Mouse (Mus musculus) heart, postnatal 0 days (tissue): ENCODE results near the gene Cog2. TPM values are rescaled to one million over a fixed set of nuclear protein-coding genes. Genes with fewer than 3 reads are reported as not detected.

Experiments used
- ATAC-seq: fragments of 200-750 bp; cut with Nextera tagmentation; 2 replicates; pipeline ENCODE4 v1.8.0; 2017; ENCODE audit warnings: low read depth, moderate number of reproducible peaks, moderate library complexity; ENCODE audit not compliant: insufficient read depth
- DNase-seq: peaks from one replicate; pipeline ENCODE4 v3.0.0-alpha.2; 2016; ENCODE audit warnings: low spot score
- H3K27ac ChIP-seq: fragments of 300-500 bp; sonication (generic); 2 replicates; pipeline ENCODE4 v1.5.1; 2014; ENCODE audit warnings: low read depth, mild to moderate bottlenecking
- H3K27me3 ChIP-seq: fragments of 300-500 bp; sonication (generic); 2 replicates; pipeline ENCODE4 v1.6.1; 2014; ENCODE audit warnings: low read length, mixed read lengths; ENCODE audit not compliant: control insufficient read depth, insufficient read depth
- H3K36me3 ChIP-seq: fragments of 300-500 bp; sonication (generic); replicated peaks from 2 replicates; pipeline ENCODE4 v1.6.1; 2014; ENCODE audit warnings: low read length, mixed read lengths; ENCODE audit not compliant: control insufficient read depth, insufficient read depth
- H3K4me1 ChIP-seq: fragments of 300-500 bp; sonication (generic); 2 replicates; pipeline ENCODE4 v1.6.1; 2014; ENCODE audit warnings: antibody characterized with exemption; ENCODE audit not compliant: control insufficient read depth, insufficient read depth
- H3K4me2 ChIP-seq: fragments of 300-500 bp; sonication (generic); 2 replicates; pipeline ENCODE4 v1.6.1; 2014; ENCODE audit warnings: low read depth, mild to moderate bottlenecking, low read length, moderate library complexity
- H3K4me3 ChIP-seq: fragments of 300-500 bp; sonication (generic); 2 replicates; pipeline ENCODE4 v1.5.1; 2014; ENCODE audit warnings: low read depth, low read length
- H3K9ac ChIP-seq: fragments of 300-500 bp; sonication (generic); replicated peaks from 2 replicates; pipeline ENCODE4 v1.6.1; 2014; ENCODE audit warnings: low read depth, low read length, mixed read lengths
- H3K9me3 ChIP-seq: fragments of 300-500 bp; sonication (generic); replicated peaks from 2 replicates; pipeline ENCODE4 v1.6.1; 2016; ENCODE audit warnings: low read length; ENCODE audit not compliant: control insufficient read depth
- CTCF ChIP-seq: IDR thresholded peaks from 2 replicates; pipeline ENCODE4 v1.5.1; 2016; ENCODE audit warnings: antibody characterized with exemption, control low read depth, low read depth
- EP300 ChIP-seq: IDR thresholded peaks from 2 replicates; pipeline ENCODE4 v1.6.1; 2016; ENCODE audit warnings: antibody characterized with exemption, low read depth
- WGBS: fragments of 180-500 bp; shearing (Covaris S2); extraction: QIAGEN DNeasy Blood & Tissue Kit; methylation state at CpG from one replicate; pipeline ENCODE4 v1.1.7; 2014; 5-methylcytosine and 5-hydroxymethylcytosine counted together
- polyA plus RNA-seq: library from polyadenylated mRNA; unstranded; fragments of >200 nt; fragmentation: Nextera tagmentation; extraction: Ambion mirVana; gene quantifications from 2 replicates; pipeline ENCODE4 v1.2.1, GENCODE M21; 2015
- total RNA-seq: library from RNA; depleted of rRNA; stranded (reverse); fragments of >200 nt; gene quantifications from 2 replicates; pipeline ENCODE4 v1.2.3, GENCODE M21; 2014; ENCODE audit warnings: low replicate concordance

Gene Cog2
- total and polyA plus RNA-seq, 2 experiments from 2014 or later, result 16.7 to 62.9 TPM

DNA sequence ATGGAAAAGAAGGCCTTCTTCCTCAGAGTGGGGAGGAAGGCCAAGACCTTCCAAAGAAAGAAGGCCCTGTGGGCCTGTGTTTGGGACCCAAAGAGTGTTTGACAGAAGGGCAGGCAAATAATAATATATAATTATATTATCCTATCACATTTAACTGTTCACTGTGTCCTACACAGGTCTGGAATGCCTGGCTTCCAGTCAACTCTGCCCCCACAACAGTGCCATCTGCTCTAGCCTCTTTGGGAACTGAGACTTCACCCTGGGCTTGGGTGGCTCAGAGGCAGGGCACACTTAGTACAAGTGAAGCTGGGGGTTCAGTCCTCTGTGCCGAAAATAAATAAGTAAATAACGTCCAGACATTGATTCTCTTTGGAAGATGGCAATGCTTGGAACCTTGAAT, 37.8 kb upstream of the Cog2 start:
- H3K4me3 ChIP-seq, result no peak overlapping the region
- no peaks in the 10 kb centered on the region for H3K9me3 ChIP-seq
- no peak overlapping the region for H3K9ac ChIP-seq
- H3K4me2 ChIP-seq, result no peak overlapping the region
- ATAC-seq, result no peak
- no peak overlapping the region for H3K27ac ChIP-seq
- 69% methylated on average over 2 of the region's 2 CpGs for WGBS
- H3K27me3 ChIP-seq, result no peaks in the 10 kb centered on the region
- TF ChIP-seq EP300, result no peak
- TF ChIP-seq CTCF, result no peak
- no peaks in the 10 kb centered on the region for H3K36me3 ChIP-seq
- DNase-seq, result no peak
- no peaks in the 10 kb centered on the region for H3K4me1 ChIP-seq

DNA sequence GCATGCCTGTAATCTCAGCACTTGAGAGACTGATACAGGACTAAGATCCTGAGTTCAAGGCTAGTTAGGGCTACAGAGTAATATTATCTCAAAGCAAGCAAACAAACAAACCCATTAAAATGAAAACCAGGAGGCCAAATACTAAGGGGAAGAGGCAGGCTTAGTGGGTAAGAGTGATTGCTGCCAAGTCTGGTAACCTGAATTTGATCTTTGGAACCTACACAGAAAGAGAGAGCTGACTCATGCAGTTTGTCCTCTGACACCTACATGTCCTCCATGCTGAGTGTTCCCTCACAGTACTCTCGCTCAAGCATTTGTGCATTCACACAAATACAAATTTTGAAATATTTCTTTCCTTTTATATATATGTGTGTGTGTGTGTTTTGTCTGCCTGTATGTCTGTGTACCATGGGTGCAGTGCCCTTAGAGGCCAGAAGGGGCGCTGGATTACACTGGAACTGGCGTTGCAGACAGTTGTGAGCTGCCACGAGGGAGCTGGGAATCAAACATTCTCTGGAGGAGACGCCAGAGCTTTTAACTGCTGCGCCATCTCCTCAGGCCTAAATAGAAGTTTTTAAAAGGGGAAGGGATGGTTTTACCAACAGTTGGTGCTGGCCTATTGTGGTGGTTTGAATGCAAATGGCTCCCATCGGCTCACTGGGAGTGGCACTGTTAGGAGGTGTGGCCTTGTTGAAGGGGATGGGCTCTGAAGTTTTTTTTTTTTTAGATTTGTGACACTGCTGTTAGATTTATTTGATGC, 37.0 kb upstream of the Cog2 start:
- Histone ChIP-seq H3K27me3 (no peaks in the 10 kb centered on the region), H3K27ac (no peak overlapping the region), H3K9me3 (no peaks in the 10 kb centered on the region), H3K4me2 (no peak overlapping the region), H3K36me3 (no peaks in the 10 kb centered on the region), H3K9ac (no peak overlapping the region), H3K4me1 (no peaks in the 10 kb centered on the region), H3K4me3 (no peak overlapping the region)
- TF ChIP-seq CTCF (no peak), EP300 (no peak)
- DNase-seq, result no peak
- 68% methylated on average over 7 of the region's 7 CpGs for WGBS
- ATAC-seq, result no peak

DNA sequence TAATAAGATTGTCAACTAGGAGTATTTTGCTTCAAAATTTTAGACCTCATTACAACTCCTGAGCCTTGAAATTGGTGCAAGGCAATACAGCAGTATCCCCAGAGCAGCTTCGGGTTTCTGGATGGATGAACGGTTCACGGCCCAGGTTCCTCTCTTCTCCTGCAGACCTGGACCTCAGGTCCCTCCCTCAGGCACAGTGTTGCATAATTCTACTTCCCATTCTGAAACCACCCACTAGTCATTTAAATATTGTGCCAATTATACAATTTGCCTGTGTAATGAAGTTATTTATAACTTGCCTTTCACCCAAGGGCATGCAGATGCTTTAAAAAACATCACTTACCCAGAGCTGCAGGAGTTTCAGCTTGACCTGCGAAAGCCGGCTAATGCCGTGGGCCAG, 31.3 kb upstream of the Cog2 start:
- Histone ChIP-seq H3K27ac (no peak overlapping the region), H3K4me3 (no peak overlapping the region), H3K9ac (no peak overlapping the region), H3K9me3 (no peaks in the 10 kb centered on the region), H3K36me3 (no peaks in the 10 kb centered on the region), H3K4me1 (no peaks in the 10 kb centered on the region), H3K27me3 (no peaks in the 10 kb centered on the region), H3K4me2 (no peak overlapping the region)
- WGBS, result 91% methylated on average over 6 of the region's 6 CpGs
- DNase-seq, result no peak
- ATAC-seq, result no peak
- TF ChIP-seq CTCF, result no peak
- TF ChIP-seq EP300, result no peak

DNA sequence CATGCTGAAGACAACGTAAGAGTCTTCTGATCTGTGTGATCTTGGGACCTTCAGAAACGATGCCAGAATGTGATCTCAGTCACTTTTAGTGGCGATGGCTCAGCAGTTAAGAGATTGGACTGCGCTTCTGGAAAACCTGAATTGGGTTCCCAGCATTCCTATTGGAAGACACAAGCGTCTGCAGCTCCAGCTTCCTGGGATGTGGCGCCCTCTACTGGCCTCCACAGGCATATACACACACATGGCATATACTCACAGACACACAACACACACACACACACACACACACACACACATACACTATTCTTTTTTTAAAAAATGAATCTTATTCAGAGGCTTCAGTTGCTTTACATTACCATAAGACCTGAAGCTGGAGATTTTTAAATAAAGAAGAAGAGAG, 30.8 kb upstream of the Cog2 start:
- Histone ChIP-seq H3K4me1 (no peaks in the 10 kb centered on the region), H3K4me3 (no peak overlapping the region), H3K27ac (no peak overlapping the region), H3K36me3 (no peaks in the 10 kb centered on the region), H3K9me3 (no peaks in the 10 kb centered on the region), H3K4me2 (no peak overlapping the region), H3K27me3 (no peaks in the 10 kb centered on the region), H3K9ac (no peak overlapping the region)
- ATAC-seq, result no peak
- TF ChIP-seq CTCF, result no peak
- TF ChIP-seq EP300, result no peak
- 82% methylated on average over 6 of the region's 6 CpGs for WGBS
- DNase-seq, result no peak

DNA sequence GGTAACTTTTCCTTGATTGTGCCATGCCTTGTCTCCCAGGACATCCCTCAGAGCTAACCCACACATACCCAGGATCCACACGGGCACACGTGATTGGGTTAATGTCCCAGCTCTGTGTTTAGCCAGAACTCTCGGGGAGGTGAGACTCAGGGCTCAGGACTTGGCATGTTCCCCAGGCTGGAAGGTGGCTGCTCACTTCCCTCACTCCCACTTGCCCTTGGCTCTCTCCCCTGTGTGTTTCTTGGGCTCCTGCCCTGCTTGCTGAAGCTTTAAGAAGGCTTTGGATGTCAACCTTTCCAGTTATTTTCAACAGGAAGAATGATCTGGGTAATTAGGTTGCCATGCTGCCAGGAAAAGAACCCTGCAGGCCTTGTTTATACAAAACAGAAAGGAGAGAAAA, 26.2 kb upstream of the Cog2 start:
- no peak for DNase-seq
- no peak for TF ChIP-seq CTCF
- TF ChIP-seq EP300, result no peak
- no peak overlapping the region for H3K4me2 ChIP-seq
- H3K27me3 ChIP-seq, result no peaks in the 10 kb centered on the region
- no peak for ATAC-seq
- no peaks in the 10 kb centered on the region for H3K4me1 ChIP-seq
- WGBS, result 61% methylated on average over 3 of the region's 3 CpGs
- no peak overlapping the region for H3K9ac ChIP-seq
- H3K9me3 ChIP-seq, result no peaks in the 10 kb centered on the region
- no peak overlapping the region for H3K27ac ChIP-seq
- H3K4me3 ChIP-seq, result no peak overlapping the region
- no peaks in the 10 kb centered on the region for H3K36me3 ChIP-seq

DNA sequence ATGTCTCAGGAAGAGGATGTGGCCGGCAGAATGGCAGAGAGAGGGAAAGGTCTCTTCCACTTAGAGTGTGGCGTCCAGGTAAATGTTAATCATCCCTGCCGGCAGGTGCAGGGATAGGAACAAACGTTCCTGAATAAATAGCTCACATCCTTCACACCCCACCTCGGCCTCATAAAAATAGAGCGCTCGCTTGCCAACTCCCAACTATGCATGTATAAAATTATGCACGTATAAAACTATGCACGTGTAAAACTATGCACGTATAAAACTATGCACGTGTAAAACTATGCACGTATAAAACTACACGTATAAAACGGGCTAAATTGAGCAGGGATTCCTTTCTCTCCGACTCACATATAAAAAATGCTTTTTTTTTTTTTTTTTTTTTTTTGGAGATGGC, 25.6 kb upstream of the Cog2 start:
- Histone ChIP-seq H3K4me2 (no peak overlapping the region), H3K9ac (no peak overlapping the region), H3K27ac (no peak overlapping the region), H3K4me3 (no peak overlapping the region), H3K27me3 (no peaks in the 10 kb centered on the region), H3K9me3 (no peaks in the 10 kb centered on the region), H3K4me1 (no peaks in the 10 kb centered on the region), H3K36me3 (no peaks in the 10 kb centered on the region)
- WGBS, result 77% methylated on average over 15 of the region's 15 CpGs
- DNase-seq (no peak), ATAC-seq (no peak)
- TF ChIP-seq CTCF, result no peak
- no peak for TF ChIP-seq EP300
